Mouse (Mus musculus) limb, embryonic 11.5 days (tissue): ENCODE results near the gene Tmc6. TPM values are rescaled to one million over a fixed set of nuclear protein-coding genes. Genes with fewer than 3 reads are reported as not detected.

ENCODE experiments used
- ATAC-seq: fragments of 200-750 bp; cut with Nextera tagmentation; 2 replicates; pipeline ENCODE4 v1.8.0; 2017; ENCODE audit warnings: low read depth; ENCODE audit not compliant: insufficient number of reproducible peaks, low FRiP score, low TSS enrichment
- DNase-seq: peaks from one replicate; pipeline ENCODE4 v3.0.0-alpha.2; 2015; ENCODE audit warnings: low spot score
- H3K27ac ChIP-seq: fragments of 300-500 bp; sonication (generic); replicated peaks from 2 replicates; pipeline ENCODE4 v1.5.1; 2014; ENCODE audit warnings: low read depth, mild to moderate bottlenecking, low read length
- H3K27me3 ChIP-seq: fragments of 300-500 bp; sonication (generic); 2 replicates; pipeline ENCODE4 v1.6.1; 2014; ENCODE audit warnings: mild to moderate bottlenecking, low read length, mixed read lengths; ENCODE audit not compliant: control insufficient read depth, insufficient read depth
- H3K36me3 ChIP-seq: fragments of 300-500 bp; sonication (generic); 2 replicates; pipeline ENCODE4 v1.6.1; 2014; ENCODE audit warnings: mild to moderate bottlenecking, low read length, moderate library complexity, mixed read lengths; ENCODE audit not compliant: control insufficient read depth, insufficient read depth
- H3K4me1 ChIP-seq: fragments of 300-500 bp; sonication (generic); 2 replicates; pipeline ENCODE4 v1.6.1; 2014; ENCODE audit warnings: low read length, mixed read lengths; ENCODE audit not compliant: control insufficient read depth, insufficient read depth
- H3K4me2 ChIP-seq: fragments of 300-500 bp; sonication (generic); 2 replicates; pipeline ENCODE4 v1.6.1; 2014; ENCODE audit warnings: low read depth, mild to moderate bottlenecking, moderate library complexity; ENCODE audit not compliant: severe bottlenecking
- H3K4me3 ChIP-seq: fragments of 300-500 bp; sonication (generic); 2 replicates; pipeline ENCODE4 v1.5.1; 2014; ENCODE audit warnings: low read depth, low read length
- H3K9ac ChIP-seq: fragments of 300-500 bp; sonication (generic); 2 replicates; pipeline ENCODE4 v1.6.1; 2014; ENCODE audit warnings: mild to moderate bottlenecking, low read length
- H3K9me3 ChIP-seq: fragments of 300-500 bp; sonication (generic); 2 replicates; pipeline ENCODE4 v1.6.1; 2016; ENCODE audit warnings: low read length; ENCODE audit not compliant: control insufficient read depth
- WGBS: fragments of 180-500 bp; shearing (Covaris S2); extraction: QIAGEN DNeasy Blood & Tissue Kit; methylation state at CpG from one replicate; pipeline ENCODE4 v1.1.7; 2014; 5-methylcytosine and 5-hydroxymethylcytosine counted together
- polyA plus RNA-seq: library from polyadenylated mRNA; unstranded; fragments of >200 nt; fragmentation: Nextera tagmentation; extraction: Ambion mirVana; gene quantifications from 2 replicates; pipeline ENCODE4 v1.2.1, GENCODE M21; 2014

The Tmc6 gene
- polyA plus RNA-seq, 1 experiment from 2014 or later: 19.3 TPM

DNA sequence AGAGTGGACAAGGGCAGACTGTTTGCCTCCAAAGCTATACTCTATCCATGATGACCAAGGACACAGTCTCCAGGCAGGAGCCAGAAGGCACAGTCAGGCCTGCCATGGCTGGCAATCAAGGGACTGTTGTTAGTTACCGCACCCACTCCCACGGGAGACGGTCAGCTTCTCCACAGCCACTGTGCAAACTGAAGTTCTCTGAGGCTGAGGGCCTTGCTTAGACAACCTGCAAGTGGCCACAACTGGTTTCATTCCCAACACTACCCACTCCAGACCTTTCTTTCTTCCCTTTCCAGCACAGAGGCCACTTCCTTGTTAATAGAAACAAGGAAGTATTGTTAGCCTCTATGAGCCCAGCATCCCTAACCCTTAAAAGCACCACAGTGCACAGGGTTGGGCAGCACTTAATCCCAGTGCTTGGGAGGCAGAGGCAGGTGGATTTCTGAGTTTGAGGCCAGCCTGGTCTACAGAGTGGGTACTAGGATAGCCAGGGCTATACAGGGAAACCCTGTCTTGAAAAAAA is 21.2 kb upstream of the Tmc6 start:
- Histone ChIP-seq H3K4me3 (no peak overlapping the region), H3K4me2 (no peak overlapping the region), H3K9ac (no peak overlapping the region), H3K36me3 (peaks cover 2% of the 10 kb centered on the region; the same call in 1 of the 2 replicates), H3K27ac (no peak overlapping the region), H3K4me1 (peaks cover 2% of the 10 kb centered on the region; the same call in 1 of the 2 replicates), H3K27me3 (no peaks in the 10 kb centered on the region), H3K9me3 (no peaks in the 10 kb centered on the region)
- DNase-seq (no peak), ATAC-seq (no peak)
- 89% methylated on average over 3 of the region's 3 CpGs for WGBS

- H3K4me3 ChIP-seq: no peak overlapping the region
- no peaks in the 10 kb centered on the region for H3K9me3 ChIP-seq
- peaks cover 2% of the 10 kb centered on the region; the same call in 1 of the 2 replicates for H3K36me3 ChIP-seq
- H3K9ac ChIP-seq: no peak overlapping the region
- ATAC-seq (no peak), DNase-seq (no peak)
- WGBS: 69% methylated on average over 7 of the region's 7 CpGs
- H3K27ac ChIP-seq: no peak overlapping the region
- no peaks in the 10 kb centered on the region for H3K27me3 ChIP-seq
- H3K4me2 ChIP-seq: no peak overlapping the region
- H3K4me1 ChIP-seq: peaks cover 3% of the 10 kb centered on the region; the same call in 1 of the 2 replicates
These were observed 19.7 kb upstream of the Tmc6 start for GRCm38 (mm10) chr11:117801650-117802049.

GRCm38 (mm10) chr11:117800038-117800437 is 18.0 kb upstream of the Tmc6 start:
- no peaks in the 10 kb centered on the region for H3K36me3 ChIP-seq
- H3K27me3 ChIP-seq: no peaks in the 10 kb centered on the region
- DNase-seq (no peak), ATAC-seq (no peak)
- H3K27ac ChIP-seq: no peak overlapping the region
- H3K4me2 ChIP-seq: no peak overlapping the region
- peaks cover 3% of the 10 kb centered on the region; the same call in 1 of the 2 replicates for H3K4me1 ChIP-seq
- no peak overlapping the region for H3K9ac ChIP-seq
- H3K9me3 ChIP-seq: no peaks in the 10 kb centered on the region
- WGBS: 88% methylated on average over 7 of the region's 7 CpGs
- no peak overlapping the region for H3K4me3 ChIP-seq

DNA sequence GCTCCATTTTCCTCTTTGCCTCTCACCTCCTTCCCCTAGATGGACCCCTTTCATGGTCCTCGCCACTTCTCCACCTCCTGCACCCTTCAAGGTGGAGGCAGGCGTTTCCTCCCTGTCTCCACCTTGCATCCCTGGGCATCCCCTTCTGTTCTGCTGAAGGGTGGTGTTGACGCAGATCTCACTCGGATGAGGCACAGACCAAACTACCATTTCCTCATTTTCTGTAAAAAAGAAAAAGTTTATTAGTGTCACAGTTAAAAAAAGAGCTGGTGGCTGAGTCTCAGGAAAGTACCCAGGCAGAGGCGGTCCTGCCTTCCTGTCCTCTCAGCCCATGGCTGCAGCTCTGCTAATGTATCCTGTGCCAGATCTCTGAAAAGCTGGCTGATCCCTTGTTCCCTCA is 17.2 kb upstream of the Tmc6 start:
- ATAC-seq (no peak), DNase-seq (no peak)
- Histone ChIP-seq H3K4me3 (no peak overlapping the region), H3K4me2 (no peak overlapping the region), H3K27ac (no peak overlapping the region), H3K9me3 (no peaks in the 10 kb centered on the region), H3K27me3 (no peaks in the 10 kb centered on the region), H3K36me3 (no peaks in the 10 kb centered on the region), H3K9ac (no peak overlapping the region), H3K4me1 (peaks cover 3% of the 10 kb centered on the region; the same call in 1 of the 2 replicates)
- 72% methylated on average over 5 of the region's 5 CpGs for WGBS

- 31% methylated on average over 2 of the region's 2 CpGs for WGBS
- ATAC-seq (no peak), DNase-seq (no peak)
- Histone ChIP-seq H3K4me3 (no peak overlapping the region), H3K9ac (no peak overlapping the region), H3K27ac (no peak overlapping the region), H3K4me2 (no peak overlapping the region), H3K4me1 (peaks cover 3% of the 10 kb centered on the region; the same call in 1 of the 2 replicates), H3K9me3 (no peaks in the 10 kb centered on the region), H3K27me3 (no peaks in the 10 kb centered on the region), H3K36me3 (no peaks in the 10 kb centered on the region)
These were observed 16.2 kb upstream of the Tmc6 start for GRCm38 (mm10) chr11:117798160-117798541.

GRCm38 (mm10) chr11:117797511-117798159 is 15.6 kb upstream of the Tmc6 start, which contains the start of gene 6030468B19Rik:
TSS of gene 6030468B19Rik (plus strand) at chr11:117797660.
- peaks cover 3% of the 10 kb centered on the region; the same call in 1 of the 2 replicates for H3K4me1 ChIP-seq
- no peak within 1 kb of the TSS for H3K4me2 ChIP-seq
- H3K9me3 ChIP-seq: no peaks in the 10 kb centered on the region
- ATAC-seq (no peak), DNase-seq (no peak)
- H3K27me3 ChIP-seq: no peaks in the 10 kb centered on the region
- H3K9ac ChIP-seq: no peak within 1 kb of the TSS
- H3K4me3 ChIP-seq: no peak within 1 kb of the TSS
- H3K27ac ChIP-seq: no peak within 1 kb of the TSS
- 55% methylated on average over 9 of the region's 9 CpGs for WGBS
- no peaks in the 10 kb centered on the region for H3K36me3 ChIP-seq

- H3K4me3 ChIP-seq: no peak overlapping the region
- no peaks in the 10 kb centered on the region for H3K36me3 ChIP-seq
- ATAC-seq: no peak
- H3K27me3 ChIP-seq: no peaks in the 10 kb centered on the region
- no peaks in the 10 kb centered on the region for H3K9me3 ChIP-seq
- no peak overlapping the region for H3K4me2 ChIP-seq
- H3K27ac ChIP-seq: no peak overlapping the region
- no peak for DNase-seq
- 36% methylated on average over 5 of the region's 5 CpGs for WGBS
- no peak overlapping the region for H3K9ac ChIP-seq
- H3K4me1 ChIP-seq: peaks cover 7% of the 10 kb centered on the region; the same call in 1 of the 2 replicates
These were observed 15.0 kb upstream of the Tmc6 start for GRCm38 (mm10) chr11:117796954-117797353.

- H3K4me2 ChIP-seq: no peak overlapping the region
- H3K9ac ChIP-seq: no peak overlapping the region
- ATAC-seq (no peak), DNase-seq (no peak)
- H3K4me1 ChIP-seq: peaks cover 13% of the 10 kb centered on the region; the same call in 1 of the 2 replicates
- H3K27me3 ChIP-seq: no peaks in the 10 kb centered on the region
- no peaks in the 10 kb centered on the region for H3K36me3 ChIP-seq
- H3K4me3 ChIP-seq: no peak overlapping the region
- H3K9me3 ChIP-seq: no peaks in the 10 kb centered on the region
- WGBS: 31% methylated on average over 4 of the region's 4 CpGs
- H3K27ac ChIP-seq: no peak overlapping the region
These were observed 12.1 kb upstream of the Tmc6 start for GRCm38 (mm10) chr11:117794035-117794551.
